Mouse (Mus musculus): ENCODE measurements at regions not wholly inside any gene's neighbourhood (a gene's known extent, or its start where the extent isn't known, plus 50 kb on each side); places are given as distances from the start of the nearest gene placed in this dataset.

DNA sequence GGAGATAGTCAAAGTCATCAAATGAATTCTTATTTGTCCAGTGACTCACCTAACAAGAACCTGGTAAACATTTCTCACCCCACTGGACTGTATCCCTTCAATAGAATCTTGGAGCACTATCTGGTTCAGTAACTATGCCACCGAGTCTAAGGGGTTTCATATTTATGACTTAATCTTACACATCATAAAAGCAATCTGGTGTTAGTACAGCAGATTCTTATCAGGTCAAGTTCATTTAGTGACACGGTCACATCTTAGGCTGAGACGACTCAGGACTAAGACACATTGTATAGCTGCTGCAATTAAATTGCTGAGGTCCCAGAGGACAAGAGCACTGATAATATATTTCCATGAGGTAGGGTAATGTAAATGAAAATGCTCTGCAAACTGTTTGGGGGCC is 57.4 kb upstream of the Tmem26 start:
- TF ChIP-seq POLR2A (IDR thresholded peaks at IDR 0.05; ENCODE audit: extremely low read depth, insufficient read depth, low read length) (no peak), CTCF (IDR thresholded peaks at IDR 0.05; ENCODE audit: extremely low read depth, insufficient read depth, low read length) (no peak)
- Histone ChIP-seq H3K4me1 (ENCODE audit: control insufficient read depth, insufficient read depth, low read length) (no peaks in the 10 kb centered on the region; the same call in 1 of the 2 replicates), H3K27ac (ENCODE audit: insufficient read depth, low read length) (no peak overlapping the region), H3K4me3 (ENCODE audit: insufficient read depth, low read length) (no peak overlapping the region)

DNA sequence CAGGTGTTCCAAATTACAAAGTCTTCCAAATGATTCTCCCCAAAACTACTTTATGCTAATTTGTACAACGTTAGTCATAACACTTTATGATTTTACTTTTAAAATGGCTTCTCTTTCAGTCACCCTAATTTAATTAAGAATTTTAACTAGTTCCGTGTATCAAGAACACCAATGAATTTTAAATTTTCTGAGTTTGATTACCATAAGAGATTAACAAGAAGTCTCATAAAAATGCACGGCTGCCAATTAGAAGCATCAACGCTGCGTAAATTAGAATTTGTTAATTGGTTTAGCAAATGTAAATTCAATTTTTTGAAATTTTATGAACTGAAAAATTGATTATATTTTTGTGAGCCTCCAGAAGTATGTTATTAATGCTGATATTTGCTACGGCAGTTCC is 54.1 kb upstream of the Tmem26 start:
- no peak overlapping the region for H3K27ac ChIP-seq (ENCODE audit: insufficient read depth, low read length)
- no peaks in the 10 kb centered on the region; the same call in 1 of the 2 replicates for H3K4me1 ChIP-seq (ENCODE audit: control insufficient read depth, insufficient read depth, low read length)
- no peak overlapping the region for H3K4me3 ChIP-seq (ENCODE audit: insufficient read depth, low read length)
- no peak for TF ChIP-seq CTCF (IDR thresholded peaks at IDR 0.05; ENCODE audit: extremely low read depth, insufficient read depth, low read length)
- no peak for TF ChIP-seq POLR2A (IDR thresholded peaks at IDR 0.05; ENCODE audit: extremely low read depth, insufficient read depth, low read length)

DNA sequence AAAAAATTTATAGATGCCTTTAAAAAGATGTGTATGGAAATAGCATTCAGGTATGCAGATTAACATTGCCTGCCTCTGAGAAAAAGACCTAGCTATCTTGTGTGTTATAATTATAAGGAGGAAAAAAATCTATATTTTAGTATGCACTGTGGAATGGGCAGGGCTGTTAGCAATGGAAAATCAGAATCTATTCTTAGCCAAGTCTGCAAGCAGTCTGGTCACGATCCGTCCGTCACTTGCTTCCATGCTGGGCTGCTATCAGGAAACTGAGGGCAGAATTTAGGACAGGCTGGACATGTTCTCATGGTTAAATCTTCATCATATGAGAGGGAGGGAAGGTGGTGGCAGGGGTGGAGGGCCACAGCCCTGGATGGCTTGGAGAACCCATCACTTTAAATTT is 53.5 kb upstream of the Tmem26 start:
- H3K4me3 ChIP-seq (ENCODE audit: insufficient read depth, low read length): no peak overlapping the region
- no peak for TF ChIP-seq CTCF (IDR thresholded peaks at IDR 0.05; ENCODE audit: extremely low read depth, insufficient read depth, low read length)
- no peak for TF ChIP-seq POLR2A (IDR thresholded peaks at IDR 0.05; ENCODE audit: extremely low read depth, insufficient read depth, low read length)
- H3K27ac ChIP-seq (ENCODE audit: insufficient read depth, low read length): no peak overlapping the region
- H3K4me1 ChIP-seq (ENCODE audit: control insufficient read depth, insufficient read depth, low read length): no peaks in the 10 kb centered on the region; the same call in 1 of the 2 replicates

DNA sequence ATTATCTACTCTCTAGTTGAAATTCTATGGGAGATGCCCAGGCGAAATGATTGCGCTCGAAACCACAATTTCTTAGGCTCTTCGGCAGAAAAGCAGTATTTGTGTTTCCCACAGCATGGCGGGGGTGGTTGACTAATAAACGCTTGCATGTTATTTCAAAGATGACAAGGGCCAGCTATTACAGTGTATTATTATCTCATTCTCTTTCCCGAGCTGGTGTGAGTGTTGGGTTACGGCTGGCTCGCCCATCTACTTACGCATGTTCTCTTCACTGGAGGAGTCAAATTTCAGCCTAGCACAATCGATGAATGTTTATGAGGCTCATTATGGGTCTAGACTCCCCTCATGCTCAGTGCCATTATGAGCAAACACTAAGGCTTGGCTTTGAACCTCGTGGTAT is 51.2 kb upstream of the Tmem26 start:
- no peak overlapping the region for H3K27ac ChIP-seq (ENCODE audit: insufficient read depth, low read length)
- no peak overlapping the region for H3K4me3 ChIP-seq (ENCODE audit: insufficient read depth, low read length)
- no peak for TF ChIP-seq POLR2A (IDR thresholded peaks at IDR 0.05; ENCODE audit: extremely low read depth, insufficient read depth, low read length)
- no peak for TF ChIP-seq CTCF (IDR thresholded peaks at IDR 0.05; ENCODE audit: extremely low read depth, insufficient read depth, low read length)
- H3K4me1 ChIP-seq (ENCODE audit: control insufficient read depth, insufficient read depth, low read length): no peaks in the 10 kb centered on the region; the same call in 1 of the 2 replicates

DNA sequence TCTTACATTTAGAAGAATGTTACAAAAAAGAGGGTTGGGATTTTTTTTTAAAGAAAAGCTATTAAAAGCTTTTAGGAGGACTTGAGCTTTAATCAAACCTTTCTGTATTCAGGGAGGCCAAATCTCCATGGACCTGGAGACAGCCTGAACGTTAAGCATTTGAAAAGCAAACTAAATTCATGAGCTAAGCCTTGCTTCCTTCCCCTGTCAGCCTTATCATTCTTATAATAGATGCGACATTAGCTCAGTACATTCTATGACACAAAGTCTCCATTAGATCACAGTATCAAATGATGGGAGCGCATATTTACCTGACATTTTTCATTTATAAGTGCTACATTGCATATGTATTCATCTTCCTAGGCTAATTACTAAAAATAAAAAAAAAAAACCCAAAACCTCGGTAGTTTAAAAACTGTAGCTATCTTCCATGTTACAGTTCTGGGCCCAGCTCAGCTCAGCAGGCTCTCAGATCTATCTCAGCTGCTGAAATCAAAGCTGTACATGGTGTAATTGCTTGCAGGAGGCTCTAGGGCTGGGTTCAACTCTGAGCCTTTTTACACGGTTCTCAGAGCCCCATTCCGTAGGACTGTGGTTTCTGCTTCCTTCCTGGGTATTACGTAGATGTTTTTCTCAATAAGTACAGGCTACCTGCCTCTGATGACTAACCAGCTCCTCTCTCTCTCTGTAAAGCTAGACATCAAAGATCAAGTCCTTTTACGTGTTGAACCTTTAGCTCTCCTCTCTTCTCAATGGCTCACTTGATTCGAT is 50.2 kb upstream of the Tmem26 start:
- Histone ChIP-seq H3K27ac (ENCODE audit: insufficient read depth, low read length) (no peak overlapping the region), H3K4me1 (ENCODE audit: control insufficient read depth, insufficient read depth, low read length) (no peaks in the 10 kb centered on the region; the same call in 1 of the 2 replicates), H3K4me3 (ENCODE audit: insufficient read depth, low read length) (no peak overlapping the region)
- TF ChIP-seq CTCF (IDR thresholded peaks at IDR 0.05; ENCODE audit: extremely low read depth, insufficient read depth, low read length): no peak
- TF ChIP-seq POLR2A (IDR thresholded peaks at IDR 0.05; ENCODE audit: extremely low read depth, insufficient read depth, low read length): no peak

All from cortical plate, adult 2 months (tissue).